Mouse (Mus musculus): ENCODE results near the gene Iffo2. TPM values are rescaled to one million over a fixed set of nuclear protein-coding genes. Genes with fewer than 3 reads are reported as not detected.

Iffo2 gene
- polyA plus RNA-seq, 1 experiment = 11.0 TPM

DNA sequence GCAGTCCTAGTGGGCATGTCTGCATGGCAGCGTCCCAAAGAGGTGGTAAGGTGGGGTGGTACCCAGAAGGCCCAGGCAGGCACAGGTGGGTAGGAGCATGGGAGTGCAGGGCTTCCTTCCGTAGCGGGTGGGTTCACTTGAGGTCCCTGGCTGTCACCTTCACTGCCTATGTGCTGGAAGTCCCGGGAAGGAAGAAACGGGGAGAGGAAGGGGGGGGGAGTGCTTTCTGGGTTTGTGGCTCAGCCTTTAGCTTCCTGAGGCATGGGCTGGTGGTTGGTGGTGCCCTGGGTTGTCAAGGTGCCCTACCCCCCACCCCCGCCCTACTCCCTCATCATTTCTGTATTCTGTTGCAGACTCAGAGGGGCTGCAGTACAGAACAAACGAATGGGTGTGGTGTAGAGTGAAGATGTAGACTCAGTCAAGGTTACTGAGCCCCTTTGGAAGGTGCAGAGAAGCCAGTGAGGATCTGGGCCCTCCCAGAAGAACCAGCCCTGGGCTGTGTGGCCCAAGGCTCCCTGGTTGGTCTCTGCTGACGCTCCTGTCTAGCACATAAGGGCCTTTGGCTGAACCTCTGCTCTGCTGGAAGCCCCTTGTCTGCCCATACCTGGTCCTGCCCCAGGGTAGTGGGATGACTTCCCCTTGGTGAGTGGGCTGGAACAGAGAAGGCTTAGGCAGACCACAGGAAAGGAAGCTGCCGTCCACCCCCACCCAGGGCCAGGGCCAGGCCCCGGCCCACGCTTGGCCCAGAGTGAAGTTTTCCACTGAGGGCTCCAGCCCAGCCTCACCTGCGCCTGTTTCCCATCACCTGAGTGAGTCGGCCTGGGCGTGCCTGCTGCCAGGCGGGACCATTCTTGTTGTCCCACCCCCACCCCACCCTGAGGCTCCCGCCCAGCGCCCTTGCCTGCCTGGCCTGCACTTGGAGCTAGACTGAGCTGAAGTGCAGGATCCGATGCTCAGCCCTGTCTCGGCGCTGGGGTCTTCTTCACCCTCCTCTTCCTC lies 67.2 kb downstream of the Iffo2 start:
- DNase-seq (ENCODE audit: low read depth) = no peak
- TF ChIP-seq CTCF (IDR thresholded peaks at IDR 0.05; ENCODE audit: borderline replicate concordance, extremely low read depth, insufficient read depth, insufficient read length) = no peak
- TF ChIP-seq POLR2A (IDR thresholded peaks at IDR 0.05; ENCODE audit: borderline replicate concordance, extremely low read depth, insufficient read depth, insufficient read length, poor library complexity, severe bottlenecking) = no peak

DNA sequence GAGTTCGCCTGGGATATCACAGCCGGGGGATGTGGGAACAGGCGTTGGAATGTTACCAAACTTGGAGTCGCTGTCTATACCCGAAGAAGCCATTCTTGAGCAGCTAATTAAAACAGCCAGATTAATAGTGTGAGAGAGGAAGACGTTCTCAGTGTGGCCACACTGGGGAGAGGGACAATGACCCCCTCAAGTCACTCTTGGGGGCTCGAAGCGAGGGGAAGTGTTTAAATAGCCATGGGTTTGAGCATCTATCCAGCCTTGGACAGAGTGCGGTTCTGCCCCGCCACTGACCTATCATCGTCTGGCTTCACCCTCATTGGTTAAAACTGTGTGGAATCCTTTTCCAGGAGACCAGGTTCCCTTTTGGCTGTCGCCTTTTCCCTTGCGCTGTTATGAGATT lies 68.0 kb downstream of the Iffo2 start:
- TF ChIP-seq POLR2A (IDR thresholded peaks at IDR 0.05; ENCODE audit: borderline replicate concordance, extremely low read depth, insufficient read depth, insufficient read length, poor library complexity, severe bottlenecking) (no peak), CTCF (IDR thresholded peaks at IDR 0.05; ENCODE audit: borderline replicate concordance, extremely low read depth, insufficient read depth, insufficient read length) (no peak)
- no peak for DNase-seq (ENCODE audit: low read depth)

DNA sequence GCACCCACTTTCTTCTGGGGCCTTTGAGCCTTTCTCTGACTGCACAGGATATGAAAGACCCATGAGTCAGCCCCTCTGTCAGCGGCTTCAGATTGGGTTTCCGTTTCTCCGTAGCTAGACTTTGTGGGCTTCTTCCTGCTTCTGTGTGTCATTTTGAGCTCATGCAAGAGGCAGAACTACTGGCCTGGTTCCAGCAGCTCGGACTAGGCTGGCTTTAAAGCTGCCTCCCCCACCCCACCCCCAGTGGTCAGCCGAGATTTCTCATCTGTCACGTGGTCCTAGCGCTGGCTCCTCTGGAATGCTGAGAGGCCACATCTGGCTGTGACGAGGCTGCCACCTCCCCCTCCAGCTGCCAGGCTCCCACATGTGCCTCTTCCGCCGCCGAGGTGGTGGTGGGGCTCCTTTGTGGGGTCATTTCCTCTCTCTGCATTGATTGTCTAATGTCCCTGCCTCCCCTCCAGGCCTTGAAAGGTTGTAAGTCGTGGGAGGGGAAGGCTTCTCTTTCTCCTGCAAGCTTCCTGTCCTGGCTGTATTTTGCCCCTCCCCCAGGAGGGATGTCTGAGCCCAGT lies 68.7 kb downstream of the Iffo2 start:
- 0 out of 2 replicates have a peak, but pooled peaks have one; percentile 9 for TF ChIP-seq CTCF (IDR thresholded peaks at IDR 0.05; ENCODE audit: borderline replicate concordance, extremely low read depth, insufficient read depth, insufficient read length)
- TF ChIP-seq POLR2A (IDR thresholded peaks at IDR 0.05; ENCODE audit: borderline replicate concordance, extremely low read depth, insufficient read depth, insufficient read length, poor library complexity, severe bottlenecking) = no peak
- DNase-seq (ENCODE audit: low read depth) = peak; percentile 82

DNA sequence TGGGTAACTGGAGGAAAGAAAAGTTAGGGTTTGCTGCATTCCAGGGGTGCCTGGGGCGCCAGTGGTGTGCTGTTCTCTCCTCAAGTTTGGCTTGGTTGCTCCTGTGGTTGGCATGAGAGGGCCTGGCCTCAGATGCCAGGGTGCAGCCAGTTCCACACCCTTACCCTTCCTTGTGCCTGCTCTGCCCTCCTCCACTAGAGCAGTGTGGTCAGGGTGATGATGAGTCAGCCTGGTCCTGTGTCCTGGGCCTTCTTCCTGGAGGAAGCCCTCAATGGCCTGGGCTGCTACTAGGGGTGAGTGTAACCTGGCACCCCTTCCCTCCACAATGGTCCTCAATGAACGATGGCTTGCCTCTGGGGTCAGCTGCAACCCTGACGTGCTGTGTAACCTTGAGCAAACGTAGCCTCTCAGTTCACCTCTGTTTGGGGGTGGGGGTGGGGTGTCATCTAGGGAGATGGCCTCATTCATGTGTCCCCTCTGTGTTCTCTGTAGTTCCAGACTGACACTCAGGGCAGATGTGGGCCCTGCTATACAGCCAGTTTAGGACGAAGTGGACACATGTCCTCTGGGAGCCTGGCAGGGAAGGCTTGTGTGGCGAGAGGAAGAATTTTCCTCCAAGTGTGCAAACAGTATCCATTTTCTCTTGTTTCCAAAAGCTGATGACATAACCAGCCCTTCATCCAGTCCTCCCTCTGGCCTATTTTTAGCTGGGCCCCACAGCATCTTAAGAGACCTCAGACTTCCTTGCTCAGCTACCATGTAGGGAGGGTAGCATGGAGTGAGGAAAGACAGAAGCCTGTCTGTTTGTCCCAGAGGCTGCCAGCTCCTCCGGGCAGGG lies 71.4 kb downstream of the Iffo2 start:
- DNase-seq (ENCODE audit: low read depth) = no peak
- TF ChIP-seq POLR2A (IDR thresholded peaks at IDR 0.05; ENCODE audit: borderline replicate concordance, extremely low read depth, insufficient read depth, insufficient read length, poor library complexity, severe bottlenecking) (no peak), CTCF (IDR thresholded peaks at IDR 0.05; ENCODE audit: borderline replicate concordance, extremely low read depth, insufficient read depth, insufficient read length) (no peak)

DNA sequence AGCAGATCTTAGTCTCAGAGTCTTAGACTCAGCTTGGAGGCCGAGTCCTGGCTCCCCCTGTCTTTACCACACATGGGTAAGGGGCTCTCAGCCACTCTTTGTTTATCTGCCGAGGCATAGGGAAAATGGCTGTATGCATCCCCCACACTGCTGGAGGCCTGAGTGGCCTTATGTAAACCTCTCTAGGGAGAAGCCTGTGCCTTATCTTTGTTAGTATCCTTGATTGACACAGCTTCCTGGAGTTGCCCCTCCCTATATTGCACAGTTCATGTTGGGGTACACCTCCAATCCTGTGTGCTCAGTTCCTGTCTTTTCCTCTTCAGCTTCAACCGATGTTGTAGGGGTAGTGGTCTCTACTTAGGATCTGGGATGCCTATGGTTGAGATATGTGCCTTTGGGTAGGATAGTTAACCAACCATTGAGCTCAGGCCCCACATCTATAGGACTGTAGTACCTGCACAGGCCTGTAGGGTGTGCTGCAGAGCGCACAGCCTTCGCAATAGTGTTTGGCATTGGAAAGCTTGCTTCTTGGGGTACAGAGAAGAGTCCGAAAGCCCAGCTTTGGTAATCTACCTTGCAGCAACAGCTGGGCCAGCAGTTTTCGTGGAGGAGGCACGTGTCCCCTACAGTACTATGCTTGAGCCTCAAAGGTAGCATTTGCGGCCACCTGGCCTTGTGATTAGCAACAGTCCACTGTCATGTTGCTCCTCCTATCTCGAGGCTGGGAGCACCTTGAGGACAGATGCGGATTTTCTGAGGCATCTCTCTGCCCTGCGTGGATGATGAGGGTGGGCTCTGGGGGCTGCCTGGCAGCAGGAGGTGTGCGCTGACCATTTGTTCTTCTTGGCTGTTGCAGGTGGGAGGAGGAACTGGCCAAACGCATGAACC lies 72.3 kb downstream of the Iffo2 start, which contains the start of gene Gm21969:
TSS of gene Gm21969 (plus strand) at position 830 of the 888 bp plus-strand sequence.
- peak; percentile 26 for DNase-seq (ENCODE audit: low read depth)

DNA sequence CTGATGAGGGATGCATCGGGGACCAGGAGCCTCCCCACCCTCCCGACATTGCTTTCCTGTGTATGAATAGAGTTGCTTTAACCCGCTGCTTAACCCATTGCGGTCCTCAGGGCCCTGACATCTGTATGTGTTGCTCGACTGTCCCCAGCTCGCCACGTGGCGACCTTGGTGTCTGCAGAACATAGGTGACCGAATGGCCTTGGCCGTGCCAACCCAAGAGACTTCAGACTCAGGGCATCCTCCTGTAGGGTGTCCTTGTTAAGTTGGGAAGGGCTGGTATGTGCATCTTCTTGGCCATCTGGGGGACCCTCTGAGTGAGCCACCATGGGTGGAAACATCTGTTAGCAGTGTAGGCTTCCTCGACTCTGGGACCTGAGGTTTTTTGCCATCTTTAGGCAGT lies 74.9 kb downstream of the Iffo2 start:
- DNase-seq (ENCODE audit: low read depth) = no peak
- no peak for TF ChIP-seq CTCF (IDR thresholded peaks at IDR 0.05; ENCODE audit: borderline replicate concordance, extremely low read depth, insufficient read depth, insufficient read length)
- TF ChIP-seq POLR2A (IDR thresholded peaks at IDR 0.05; ENCODE audit: borderline replicate concordance, extremely low read depth, insufficient read depth, insufficient read length, poor library complexity, severe bottlenecking) = no peak

More for the DNA sequence above, 72.3 kb downstream of the Iffo2 start, which contains the start of gene Gm21969:
- TF ChIP-seq POLR2A (IDR thresholded peaks at IDR 0.05; ENCODE audit: borderline replicate concordance, extremely low read depth, insufficient read depth, insufficient read length, poor library complexity, severe bottlenecking) (no peak), CTCF (IDR thresholded peaks at IDR 0.05; ENCODE audit: borderline replicate concordance, extremely low read depth, insufficient read depth, insufficient read length) (peak; percentile 76)

DNA sequence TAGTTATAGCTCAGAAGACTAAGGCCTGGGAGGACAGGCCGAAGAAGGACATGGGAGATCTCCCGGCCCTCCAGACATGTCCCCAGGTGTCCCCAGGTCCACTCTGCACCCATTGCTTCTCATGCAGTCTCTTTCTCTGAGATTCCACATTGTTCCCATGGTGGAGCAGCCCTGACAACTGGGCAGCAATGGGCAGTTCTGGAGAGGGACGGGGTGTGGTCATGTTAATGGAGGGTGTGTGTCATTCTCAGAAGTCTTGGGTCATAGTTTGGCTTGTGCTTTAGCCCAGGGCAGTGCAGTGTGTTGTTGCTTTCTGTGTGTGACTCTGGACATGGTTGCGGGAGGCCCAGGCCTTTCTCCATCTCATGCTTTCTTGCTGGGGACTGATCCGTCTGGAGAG lies 76.4 kb downstream of the Iffo2 start:
- DNase-seq (ENCODE audit: low read depth) = no peak
- TF ChIP-seq CTCF (IDR thresholded peaks at IDR 0.05; ENCODE audit: borderline replicate concordance, extremely low read depth, insufficient read depth, insufficient read length) (no peak), POLR2A (IDR thresholded peaks at IDR 0.05; ENCODE audit: borderline replicate concordance, extremely low read depth, insufficient read depth, insufficient read length, poor library complexity, severe bottlenecking) (no peak)

DNA sequence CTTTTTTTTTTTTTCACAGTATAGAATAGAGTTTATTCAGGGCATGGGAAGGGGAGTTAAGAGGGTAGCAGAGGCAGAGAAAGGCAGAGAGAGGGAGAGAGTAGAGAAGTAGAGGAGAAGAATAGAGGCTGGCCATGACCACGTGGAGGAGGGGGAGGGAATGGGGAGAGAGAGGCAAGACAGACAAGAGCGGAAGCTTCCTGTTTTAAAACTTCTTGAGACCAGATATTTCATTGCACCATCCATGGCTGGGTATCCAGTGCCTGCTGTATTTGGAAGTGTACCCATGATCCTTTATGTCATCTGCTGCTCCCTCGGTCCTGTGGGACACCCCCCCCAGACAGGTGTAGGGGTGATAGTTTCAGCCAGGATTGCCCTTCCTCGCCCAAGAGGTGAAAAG lies 78.6 kb downstream of the Iffo2 start:
- DNase-seq (ENCODE audit: low read depth) = no peak
- TF ChIP-seq CTCF (IDR thresholded peaks at IDR 0.05; ENCODE audit: borderline replicate concordance, extremely low read depth, insufficient read depth, insufficient read length) (no peak), POLR2A (IDR thresholded peaks at IDR 0.05; ENCODE audit: borderline replicate concordance, extremely low read depth, insufficient read depth, insufficient read length, poor library complexity, severe bottlenecking) (no peak)

DNA sequence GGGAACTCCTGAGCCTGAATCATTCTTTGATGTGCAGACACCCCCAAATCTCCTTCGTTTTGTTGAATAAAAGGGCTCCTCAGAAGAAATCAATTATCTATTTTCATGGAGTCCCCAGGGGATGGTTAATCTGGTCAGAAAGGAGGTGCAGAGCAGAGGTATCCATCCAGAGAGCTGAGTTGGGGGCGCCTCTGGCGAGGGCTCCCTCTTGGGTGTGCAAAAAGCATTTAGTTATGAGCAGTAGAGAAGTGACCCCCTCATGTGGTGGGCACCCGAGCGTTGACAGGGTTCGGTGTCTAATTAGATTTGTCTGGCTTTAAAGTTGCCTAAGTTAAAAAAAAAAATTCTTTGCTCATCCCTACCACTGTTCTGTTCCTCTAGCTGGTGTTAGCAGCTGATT lies 80.6 kb downstream of the Iffo2 start:
- no peak for DNase-seq (ENCODE audit: low read depth)
- TF ChIP-seq POLR2A (IDR thresholded peaks at IDR 0.05; ENCODE audit: borderline replicate concordance, extremely low read depth, insufficient read depth, insufficient read length, poor library complexity, severe bottlenecking) (no peak), CTCF (IDR thresholded peaks at IDR 0.05; ENCODE audit: borderline replicate concordance, extremely low read depth, insufficient read depth, insufficient read length) (no peak)

DNA sequence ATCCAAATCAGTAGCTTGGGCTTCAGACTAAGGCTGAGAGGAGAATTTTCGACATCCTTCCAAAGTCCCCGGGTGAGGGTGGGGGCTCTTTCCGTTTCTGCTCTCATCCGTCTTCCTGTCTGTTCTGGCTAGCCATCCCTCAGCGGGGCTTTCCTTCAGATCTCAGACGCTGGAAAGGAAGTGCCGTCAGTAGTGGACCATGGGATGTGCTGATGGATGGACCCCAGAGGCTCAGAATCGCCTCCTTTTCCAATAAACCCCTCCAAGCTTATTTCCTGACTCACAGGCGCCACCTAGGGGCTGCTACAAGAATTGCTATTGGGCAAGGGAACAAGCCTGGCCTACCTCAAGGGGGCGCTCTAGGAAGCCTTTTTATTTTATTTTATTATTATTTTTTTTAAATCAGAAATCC lies 81.2 kb downstream of the Iffo2 start:
- peak; percentile 90 for DNase-seq (ENCODE audit: low read depth)
- TF ChIP-seq CTCF (IDR thresholded peaks at IDR 0.05; ENCODE audit: borderline replicate concordance, extremely low read depth, insufficient read depth, insufficient read length) = peak; percentile 97
- TF ChIP-seq POLR2A (IDR thresholded peaks at IDR 0.05; ENCODE audit: borderline replicate concordance, extremely low read depth, insufficient read depth, insufficient read length, poor library complexity, severe bottlenecking) = no peak

Data from brain, embryonic 14.5 days (tissue).